Mouse (Mus musculus) small intestine, adult 2 months (tissue): ENCODE measurements around the gene Tln2. TPM values are rescaled to one million over a fixed set of nuclear protein-coding genes. Genes with fewer than 3 reads are reported as not detected.
"Not testable (repeated sequence)": the region's sequence is repeated elsewhere in the genome, so short reads cannot be mapped to it uniquely, and the experiment has no call there.

Experiments used
- H3K27ac ChIP-seq: fragments of 200-500 bp; 2 replicates; pipeline ENCODE4 v1.5.1; 2012; ENCODE audit warnings: low read depth, low read length, control low read depth, inconsistent platforms; ENCODE audit not compliant: insufficient read depth
- H3K27me3 ChIP-seq: fragments of 200-500 bp; 2 replicates; pipeline ENCODE4 v1.6.1; 2012; ENCODE audit warnings: mild to moderate bottlenecking, moderate library complexity, low read length, inconsistent platforms; ENCODE audit not compliant: control insufficient read depth, insufficient read depth
- H3K36me3 ChIP-seq: fragments of 200-500 bp; 2 replicates; pipeline ENCODE4 v1.6.1; 2012; ENCODE audit warnings: mild to moderate bottlenecking, low read length, control low read depth, inconsistent platforms; ENCODE audit not compliant: control insufficient read depth, insufficient read depth
- H3K4me1 ChIP-seq: fragments of 200-500 bp; 2 replicates; pipeline ENCODE4 v1.6.1; 2012; ENCODE audit warnings: low read length, inconsistent platforms, mixed read lengths; ENCODE audit not compliant: control insufficient read depth, insufficient read depth, insufficient read length
- H3K4me3 ChIP-seq: fragments of 200-500 bp; 2 replicates; pipeline ENCODE4 v1.5.1; 2012; ENCODE audit warnings: low read depth, mild to moderate bottlenecking, control low read depth, inconsistent platforms, low read length, moderate library complexity
- CTCF ChIP-seq: fragments of 200-500 bp; IDR thresholded peaks from 2 replicates; pipeline ENCODE4 v1.5.1; 2012; ENCODE audit warnings: low read depth, mild to moderate bottlenecking, control low read depth, inconsistent platforms, low read length, moderate library complexity, mixed read lengths; ENCODE audit not compliant: insufficient replicate concordance, insufficient read length; ENCODE audit errors: extremely low read depth
- POLR2A ChIP-seq: fragments of 200-500 bp; IDR thresholded peaks from 2 replicates; pipeline ENCODE4 v1.6.1; 2012; ENCODE audit warnings: low read depth, mild to moderate bottlenecking, control low read depth, inconsistent platforms, low read length, moderate library complexity
- WGBS: fragments of 180-500 bp; shearing (Covaris S2); methylation state at CpG from one replicate; pipeline ENCODE4 v1.1.7; 2018; 5-methylcytosine and 5-hydroxymethylcytosine counted together
- polyA plus RNA-seq: library from polyadenylated mRNA; depleted of rRNA; stranded (reverse); fragments of >200 nt; gene quantifications from 2 replicates; pipeline ENCODE4 v1.2.3, GENCODE M21; 2012

Tln2 gene
- polyA plus RNA-seq, 1 experiment: 4.8 TPM

DNA sequence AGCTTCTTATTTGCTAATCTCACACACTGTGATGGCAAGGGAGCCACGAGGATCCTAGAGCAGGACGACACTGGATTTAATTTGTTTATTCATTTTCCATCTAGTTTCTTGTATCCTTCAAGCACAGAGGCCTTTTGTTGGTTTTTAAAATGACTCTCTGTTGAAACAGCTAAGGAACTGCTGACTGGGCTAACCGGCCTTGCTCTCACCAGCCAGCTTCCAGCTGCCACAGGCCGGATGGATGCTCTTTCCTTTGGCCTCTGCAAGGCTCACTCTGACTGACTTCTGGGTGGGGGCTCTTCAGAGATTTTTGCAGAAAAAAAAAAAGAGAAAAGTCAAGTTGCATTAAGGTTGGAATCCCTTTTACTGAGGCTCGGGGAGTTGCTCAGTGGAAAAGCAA lies 258.7 kb downstream of the Tln2 start:
- Histone ChIP-seq H3K27me3 (no peaks in the 10 kb centered on the region), H3K4me1 (peaks cover 3% of the 10 kb centered on the region; the same call in 1 of the 2 replicates), H3K27ac (no peak overlapping the region), H3K36me3 (no peaks in the 10 kb centered on the region), H3K4me3 (no peak overlapping the region)
- TF ChIP-seq POLR2A (no peak), CTCF (no peak)
- 86% methylated on average over 5 of the region's 5 CpGs for whole genome bisulfite sequencing

DNA sequence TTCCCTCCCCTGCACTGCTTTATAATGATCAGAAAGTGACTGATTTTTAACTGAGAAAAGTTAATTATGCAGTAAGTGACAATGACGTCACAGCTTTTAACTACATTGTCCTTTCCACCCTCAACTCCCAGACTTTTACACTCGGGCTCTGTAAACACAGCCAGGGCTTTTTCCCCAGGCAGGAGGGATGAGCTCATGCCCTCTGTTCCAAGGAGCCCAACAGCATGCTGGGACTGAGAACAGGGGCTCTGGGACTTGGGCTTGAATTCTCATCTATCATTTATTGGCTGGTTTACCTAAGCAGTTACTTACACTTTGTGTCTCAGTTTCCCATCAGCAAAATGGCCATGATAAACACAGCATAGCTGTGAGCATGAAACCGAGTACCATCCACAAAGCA lies 259.2 kb downstream of the Tln2 start:
- H3K36me3 ChIP-seq: no peaks in the 10 kb centered on the region
- no peak overlapping the region for H3K27ac ChIP-seq
- H3K4me1 ChIP-seq: peaks cover 3% of the 10 kb centered on the region; the same call in 1 of the 2 replicates
- H3K4me3 ChIP-seq: no peak overlapping the region
- no peaks in the 10 kb centered on the region for H3K27me3 ChIP-seq
- 57% methylated on average over 3 of the region's 3 CpGs for WGBS
- no peak for TF ChIP-seq POLR2A
- no peak for TF ChIP-seq CTCF

DNA sequence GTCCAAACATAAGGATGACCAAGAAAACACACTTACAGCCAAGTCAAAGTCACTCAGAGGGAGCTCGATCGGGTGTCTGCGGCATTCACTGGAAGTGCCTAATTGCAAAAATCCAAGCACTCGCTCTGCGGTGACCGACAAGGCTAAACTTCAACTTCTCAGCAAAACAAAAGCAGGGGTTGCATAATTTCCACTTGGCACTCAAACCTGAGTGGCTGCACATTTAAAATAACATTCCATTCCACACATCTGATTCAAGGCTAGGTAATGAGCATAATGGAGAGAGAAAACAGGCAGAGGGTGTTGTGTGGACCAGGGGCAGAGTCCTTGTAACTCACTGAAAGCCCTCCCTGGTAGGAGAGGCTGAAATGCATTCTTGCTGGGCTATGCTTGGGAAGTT lies 260.3 kb downstream of the Tln2 start:
- 89% methylated on average over 6 of the region's 6 CpGs for WGBS
- H3K27me3 ChIP-seq: no peaks in the 10 kb centered on the region
- no peak overlapping the region for H3K27ac ChIP-seq
- TF ChIP-seq POLR2A (no peak), CTCF (no peak)
- H3K4me3 ChIP-seq: no peak overlapping the region
- no peaks in the 10 kb centered on the region for H3K36me3 ChIP-seq
- H3K4me1 ChIP-seq: peaks cover 3% of the 10 kb centered on the region; the same call in 1 of the 2 replicates

DNA sequence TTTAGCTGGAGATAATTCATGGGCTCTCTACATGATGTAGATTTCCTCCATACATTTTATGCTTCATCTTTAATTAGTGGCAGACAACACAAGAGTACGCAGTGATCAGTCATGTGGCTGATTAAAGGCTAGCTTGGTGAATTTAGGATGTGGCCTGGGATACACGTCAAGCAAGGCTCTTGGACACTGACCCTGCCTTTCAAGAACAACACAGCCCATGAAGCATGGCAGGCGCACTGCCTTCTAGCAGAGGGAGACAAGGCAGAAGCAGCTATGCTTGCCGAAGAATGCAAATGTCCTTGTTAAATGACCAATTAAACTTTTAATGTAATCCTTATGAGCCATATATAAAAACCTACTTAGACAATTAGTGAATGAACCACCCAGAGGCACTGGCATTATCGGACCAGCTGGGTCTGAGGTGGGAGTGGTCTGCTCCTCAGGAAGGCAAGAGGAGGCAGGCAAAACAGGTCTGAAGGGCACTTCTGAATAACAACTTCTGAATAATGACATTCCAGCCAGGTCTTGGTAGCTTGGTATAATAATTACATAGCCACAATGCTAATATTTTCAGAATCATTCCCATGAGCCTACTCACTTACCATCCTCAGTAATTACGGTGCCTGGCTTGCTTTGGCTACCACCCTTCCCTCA lies 262.1 kb downstream of the Tln2 start:
- Histone ChIP-seq H3K27ac (no peak overlapping the region), H3K4me1 (no peaks in the 10 kb centered on the region), H3K27me3 (no peaks in the 10 kb centered on the region), H3K36me3 (no peaks in the 10 kb centered on the region), H3K4me3 (no peak overlapping the region)
- 97% methylated on average over 6 of the region's 6 CpGs for WGBS
- TF ChIP-seq CTCF (no peak), POLR2A (no peak)

DNA sequence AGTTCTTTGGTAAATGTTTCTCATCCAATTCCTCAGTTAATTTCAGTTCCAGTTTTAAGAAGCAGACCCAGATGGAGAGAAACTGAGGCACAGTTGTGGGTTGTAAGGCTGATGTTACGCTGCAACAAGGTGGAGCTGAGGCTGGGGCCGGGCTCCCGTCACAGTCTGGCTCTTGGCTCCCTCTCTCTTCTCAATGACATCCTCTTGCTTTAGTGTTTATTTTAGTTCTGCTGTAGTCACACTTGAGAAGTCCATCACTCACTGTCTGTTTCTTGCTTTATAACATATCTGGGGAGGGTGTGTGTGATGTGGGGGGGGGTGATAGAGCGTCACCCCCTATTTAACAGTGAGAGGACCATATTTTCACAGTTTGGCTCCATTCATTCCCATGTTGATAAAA lies 272.0 kb downstream of the Tln2 start:
- Histone ChIP-seq H3K36me3 (peaks cover 2% of the 10 kb centered on the region; the same call in 1 of the 2 replicates), H3K4me3 (no peak overlapping the region), H3K4me1 (no peaks in the 10 kb centered on the region), H3K27me3 (no peaks in the 10 kb centered on the region), H3K27ac (no peak overlapping the region)
- WGBS: 81% methylated on average over 4 of the region's 4 CpGs
- TF ChIP-seq CTCF (no peak), POLR2A (no peak)

DNA sequence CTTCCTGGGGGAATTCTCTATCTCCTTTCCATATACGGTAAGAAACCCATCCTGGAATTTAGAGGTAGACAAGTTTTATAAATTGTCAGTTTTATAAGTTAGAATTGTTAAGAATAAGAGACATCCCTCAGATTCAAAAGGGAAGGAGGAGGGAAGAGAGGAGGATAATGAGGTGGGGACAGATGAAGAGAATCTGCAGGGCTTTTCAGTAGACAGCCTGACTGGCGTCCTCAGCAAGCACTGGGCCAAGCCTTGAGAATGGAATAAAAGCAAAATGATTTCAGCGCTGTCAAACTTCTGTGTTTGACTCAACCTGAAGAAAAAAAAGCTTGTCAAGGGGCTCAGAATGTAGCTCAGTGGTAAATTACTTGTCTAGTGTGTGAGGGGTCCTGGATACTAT lies 272.7 kb downstream of the Tln2 start:
- H3K27ac ChIP-seq: no peak overlapping the region
- WGBS: 95% methylated on average over 3 of the region's 3 CpGs
- peaks cover 2% of the 10 kb centered on the region; the same call in 1 of the 2 replicates for H3K36me3 ChIP-seq
- TF ChIP-seq POLR2A (no peak), CTCF (no peak)
- H3K4me3 ChIP-seq: no peak overlapping the region
- H3K27me3 ChIP-seq: no peaks in the 10 kb centered on the region
- H3K4me1 ChIP-seq: no peaks in the 10 kb centered on the region

DNA sequence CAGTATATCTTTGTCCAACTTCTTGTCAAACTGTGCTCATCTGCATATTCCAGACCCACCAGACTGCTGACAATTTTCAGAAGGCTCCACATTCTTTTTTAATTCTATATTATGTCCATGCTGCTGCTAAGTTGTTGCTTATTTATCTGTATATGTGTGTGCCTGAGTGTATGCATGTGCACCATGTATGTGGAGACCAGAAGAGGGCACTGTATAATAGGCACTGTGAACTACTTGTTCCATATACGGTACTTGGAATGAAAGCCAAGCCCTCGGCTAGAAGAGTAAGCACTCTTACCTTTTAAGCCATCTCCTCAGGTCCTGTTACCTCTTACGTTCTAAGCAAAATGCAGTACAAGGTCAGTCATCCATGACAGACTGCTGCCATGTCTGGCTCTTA lies 274.0 kb downstream of the Tln2 start:
- H3K4me1 ChIP-seq: no peaks in the 10 kb centered on the region
- WGBS: 81% methylated on average over 3 of the region's 3 CpGs
- H3K27me3 ChIP-seq: no peaks in the 10 kb centered on the region
- no peak overlapping the region for H3K4me3 ChIP-seq
- peaks cover 2% of the 10 kb centered on the region; the same call in 1 of the 2 replicates for H3K36me3 ChIP-seq
- TF ChIP-seq POLR2A (no peak), CTCF (no peak)
- no peak overlapping the region for H3K27ac ChIP-seq

DNA sequence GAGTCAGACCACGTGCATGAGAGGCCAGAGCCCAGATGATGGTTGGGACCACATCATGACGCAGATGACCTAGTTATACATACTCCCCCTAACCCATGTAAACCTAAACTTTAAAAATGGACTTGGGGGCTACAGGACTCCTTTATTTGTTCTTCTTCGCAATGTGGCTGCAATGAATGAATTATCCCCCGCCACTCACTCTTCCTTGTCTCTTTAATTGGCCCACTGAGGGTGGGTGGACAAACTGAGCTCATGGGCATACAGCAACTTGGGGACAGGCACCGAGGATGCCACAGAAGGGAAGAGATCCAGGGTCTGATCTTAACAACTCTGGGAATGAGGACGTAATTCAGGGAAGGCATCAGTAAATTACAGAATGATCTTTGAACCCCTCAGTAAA lies 277.7 kb downstream of the Tln2 start:
- no peak overlapping the region for H3K4me3 ChIP-seq
- TF ChIP-seq CTCF (no peak), POLR2A (no peak)
- no peak overlapping the region for H3K27ac ChIP-seq
- WGBS: 77% methylated on average over 6 of the region's 6 CpGs
- no peaks in the 10 kb centered on the region for H3K27me3 ChIP-seq
- H3K4me1 ChIP-seq: no peaks in the 10 kb centered on the region
- 0 out of 2 replicates have a peak, but pooled peaks cover 2% of the 10 kb centered on the region for H3K36me3 ChIP-seq

DNA sequence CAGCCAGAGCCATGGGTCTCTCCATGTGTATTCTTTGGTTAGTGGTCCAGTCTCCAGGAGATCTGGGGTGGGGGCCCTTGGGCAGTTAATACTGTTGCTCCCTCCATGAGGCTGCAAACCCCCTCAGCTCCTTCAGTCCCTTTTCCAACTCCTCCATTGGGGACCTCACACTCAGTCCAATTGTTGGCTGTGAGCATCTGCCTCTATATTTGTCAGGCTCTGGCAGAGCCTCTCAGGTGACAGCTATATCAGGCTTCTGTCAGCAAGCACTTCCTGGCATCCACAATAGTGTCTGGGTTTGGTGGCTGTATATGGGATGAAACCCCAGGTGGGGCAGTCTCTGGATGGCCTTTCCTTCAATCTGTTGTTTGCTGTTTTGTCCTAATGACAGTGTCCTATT lies 279.2 kb downstream of the Tln2 start:
- H3K36me3 ChIP-seq, H3K4me3 ChIP-seq, H3K27ac ChIP-seq, H3K27me3 ChIP-seq, H3K4me1 ChIP-seq: not testable (repeated sequence)
